Mouse (Mus musculus): ENCODE data around the gene Cdc42se2.

- TF ChIP-seq HCFC1 (IDR thresholded peaks at IDR 0.05; ENCODE audit: borderline replicate concordance, insufficient read depth, low read length) (no peak), ZC3H11A (IDR thresholded peaks at IDR 0.05; ENCODE audit: borderline replicate concordance, low read depth, low read length) (no peak), MAFK (IDR thresholded peaks at IDR 0.05; ENCODE audit: insufficient read depth, low read depth, low read length) (no peak)
These were observed 11.7 kb downstream of the Cdc42se2 start for GRCm38 (mm10) chr11:54775628-54776366.

Data from ES-E14 (cell line).